Mouse (Mus musculus): ENCODE results near the gene Jak3.
"Not testable (repeated sequence)": the region's sequence is repeated elsewhere in the genome, so short reads cannot be mapped to it uniquely, and the experiment has no call there.

Jak3 gene

DNA sequence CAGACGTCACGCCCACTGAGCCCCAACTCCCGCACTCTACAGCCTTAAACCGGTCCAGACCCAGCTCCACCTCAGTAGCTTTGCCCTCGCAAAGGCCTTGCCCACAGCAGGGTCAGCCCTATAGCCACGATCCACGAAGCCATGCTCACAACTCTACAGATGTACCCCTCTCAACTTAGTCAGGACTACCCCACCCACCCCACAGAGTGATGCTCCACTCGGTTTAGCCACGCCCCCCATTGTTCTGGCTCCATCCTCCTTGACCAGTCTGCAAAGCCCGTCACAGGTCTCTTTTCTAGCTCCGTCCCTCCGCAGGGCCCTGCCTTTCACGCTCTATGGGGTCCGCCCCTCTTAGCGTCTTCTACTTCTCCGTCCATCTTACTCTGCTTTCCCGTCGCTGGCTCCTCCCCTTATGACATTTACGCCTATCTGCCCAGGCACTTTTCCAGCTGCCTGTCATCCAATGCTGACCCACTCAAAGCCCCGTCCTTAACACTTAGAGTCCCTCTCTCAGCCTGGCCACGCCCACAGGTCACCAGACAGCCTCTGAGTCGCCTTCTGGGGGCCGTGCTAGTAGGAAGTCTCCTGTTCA is 10.1 kb downstream of the Jak3 start:
- no peak for DNase-seq (ENCODE audit: low spot score in 2 of 2)

DNA sequence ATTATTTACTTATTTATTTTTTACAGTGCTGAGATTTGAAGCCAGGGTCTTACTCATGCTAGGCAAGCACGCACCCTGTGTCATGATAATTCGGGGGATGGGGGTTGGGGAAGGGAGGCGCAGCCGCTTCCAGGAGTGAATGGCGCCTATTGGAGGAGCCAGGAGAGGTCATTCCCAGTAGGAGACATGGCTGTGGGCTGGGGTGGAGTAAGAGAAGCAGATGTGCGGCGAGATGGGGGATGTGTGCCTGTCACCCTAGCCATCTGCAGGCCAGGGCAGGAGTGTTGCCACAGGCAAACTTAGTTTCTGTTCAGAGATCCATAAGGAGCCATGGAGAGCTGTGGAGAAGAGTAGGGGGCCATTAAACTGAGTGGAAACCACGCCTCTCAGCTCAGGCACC is 11.5 kb downstream of the Jak3 start:
- no peak for DNase-seq (ENCODE audit: low spot score in 2 of 2)

DNA sequence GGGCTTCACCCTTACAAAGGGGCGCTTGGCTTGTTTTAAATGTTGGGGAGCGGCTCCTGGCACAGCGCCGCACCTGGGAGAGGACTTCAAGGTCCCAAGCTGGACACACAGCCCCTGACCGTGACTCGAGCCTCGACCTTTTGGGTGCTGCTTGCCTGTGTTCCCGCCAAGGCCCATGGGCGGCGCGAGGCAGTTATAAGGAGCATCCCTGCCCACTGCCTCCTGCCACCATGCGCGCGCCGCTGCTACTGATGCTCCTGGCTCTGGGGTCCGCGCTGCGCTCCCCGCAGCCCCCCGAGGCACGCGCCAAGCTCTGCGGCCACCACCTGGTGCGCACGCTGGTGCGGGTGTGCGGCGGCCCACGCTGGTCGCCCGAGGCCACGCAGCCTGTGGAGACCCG is 12.9 kb downstream of the Jak3 start, which contains the start of gene Insl3:
Gene Insl3 (plus strand): TSS at position 187 of the 400 bp plus-strand sequence.
- DNase-seq (ENCODE audit: low spot score in 2 of 2): no peak

DNA sequence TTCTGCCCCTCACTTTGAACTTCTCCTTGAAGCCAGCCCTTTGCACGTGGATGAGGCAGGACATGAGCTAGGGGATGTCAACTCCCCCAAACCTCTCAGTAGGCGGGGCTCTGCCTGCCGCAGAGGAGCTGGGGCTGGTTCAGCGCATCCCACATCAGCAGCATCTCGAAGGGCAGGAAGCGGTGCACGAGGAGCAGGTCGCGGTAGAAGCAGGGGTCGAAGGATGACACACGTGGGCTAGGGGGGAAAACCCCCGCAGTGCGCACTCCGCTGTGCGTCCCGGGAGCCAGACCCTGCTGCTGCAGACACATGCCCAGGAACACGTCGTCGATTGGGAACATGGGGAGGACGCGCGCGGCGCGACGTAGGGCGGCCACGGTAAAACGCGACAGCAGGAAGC is 16.4 kb downstream of the Jak3 start:
- no peak for DNase-seq (ENCODE audit: low spot score in 2 of 2)

DNA sequence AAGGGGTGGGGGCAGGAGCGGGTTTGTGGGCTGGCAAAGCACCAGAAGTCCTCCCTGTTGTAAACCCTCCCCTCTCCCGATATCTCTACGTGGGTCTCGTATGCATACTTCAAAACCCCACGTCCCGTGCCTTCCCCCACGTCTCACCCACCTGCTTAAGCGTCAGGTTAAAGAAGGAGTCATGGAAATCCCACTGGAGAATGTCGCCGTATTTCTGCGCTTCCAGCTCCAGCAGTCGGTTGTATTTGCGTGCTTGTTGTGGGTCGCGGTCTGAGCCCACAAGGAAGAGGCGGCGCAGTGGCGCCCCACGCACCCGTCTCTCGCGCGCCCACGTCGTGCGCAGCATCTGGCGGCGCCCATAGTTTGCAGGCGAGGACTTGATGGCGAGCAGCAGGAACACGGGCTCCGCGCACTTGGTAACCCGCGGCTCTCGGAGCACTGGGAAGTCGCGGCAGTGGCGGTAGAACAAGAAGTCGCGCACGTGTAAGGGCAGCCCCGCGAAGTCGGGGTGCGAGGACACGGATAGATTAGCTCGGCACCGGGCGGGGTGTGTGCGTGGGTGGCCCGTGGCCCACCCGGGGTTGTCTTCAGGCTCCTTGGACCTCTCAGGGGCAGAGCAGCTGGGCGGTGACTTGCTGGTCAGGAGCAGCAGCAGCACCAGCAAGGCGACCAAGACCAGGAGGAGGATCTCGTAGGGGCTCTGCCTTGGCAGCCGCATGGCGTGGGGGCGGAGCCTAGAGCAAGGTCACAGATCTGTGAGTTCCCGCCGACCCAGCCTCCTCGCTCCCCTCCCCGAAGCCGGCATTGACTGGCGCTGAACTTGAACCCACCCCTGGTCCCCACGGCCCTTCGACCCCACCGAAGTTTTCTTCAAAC is 17.3 kb downstream of the Jak3 start:
- no peak for DNase-seq (ENCODE audit: low spot score in 2 of 2)

DNA sequence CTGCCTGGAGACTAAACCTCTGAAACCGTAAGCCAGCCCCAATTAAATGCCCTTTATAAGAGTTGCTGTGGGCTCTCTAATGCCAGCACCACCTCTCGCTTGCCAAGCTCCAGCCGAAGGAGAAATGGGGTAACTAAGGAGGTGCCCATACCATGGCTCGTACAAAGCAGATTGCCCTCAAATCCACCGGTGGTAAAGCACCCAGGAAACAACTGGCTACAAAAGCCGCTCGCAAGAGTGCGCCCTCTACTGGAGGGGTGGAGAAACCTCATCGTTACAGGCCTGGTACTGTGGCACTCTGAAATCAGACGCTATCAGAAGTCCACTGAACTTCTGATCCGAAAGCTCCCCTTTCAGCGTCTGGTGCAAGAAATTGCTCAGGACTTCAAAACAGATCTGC is 19.4 kb downstream of the Jak3 start:
- DNase-seq (ENCODE audit: low spot score in 2 of 2): not testable (repeated sequence)

DNA sequence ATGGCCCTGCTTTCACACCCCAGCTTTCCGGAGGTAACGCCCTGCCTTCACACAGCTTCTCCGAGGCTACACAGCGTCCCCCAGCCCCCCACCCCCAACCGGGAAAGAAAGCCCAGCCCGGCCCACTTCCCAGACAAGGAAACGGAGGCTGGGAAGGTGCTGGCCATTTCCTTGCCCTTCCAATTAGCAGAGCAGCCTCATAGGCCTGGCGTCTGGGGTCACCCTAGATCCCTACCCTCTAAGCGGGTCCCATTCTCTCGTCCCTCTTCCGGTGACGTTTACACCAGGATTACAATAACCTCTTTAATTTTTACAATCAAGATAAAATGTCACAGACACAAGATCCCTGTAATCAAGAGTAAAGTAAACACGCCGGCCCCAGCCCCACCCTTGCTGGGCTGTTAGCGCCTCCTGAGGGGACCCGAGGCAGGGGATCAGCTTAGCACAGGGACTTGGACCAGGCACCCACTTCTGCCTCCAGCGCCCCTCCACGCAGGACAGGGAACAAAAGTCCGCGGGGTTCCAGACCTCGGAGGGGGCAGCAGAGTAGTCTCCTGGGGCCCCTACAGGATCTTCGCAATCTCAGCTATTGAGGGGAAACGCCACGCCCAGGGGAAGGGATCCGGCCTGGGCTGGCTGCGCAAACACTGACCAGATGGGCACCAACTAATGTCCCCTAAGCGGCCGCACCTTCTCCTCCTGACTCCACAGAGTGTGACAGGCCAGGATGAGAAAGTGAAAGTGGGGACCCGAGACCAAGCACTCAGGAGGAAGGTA is 24.6 kb downstream of the Jak3 start:
- no peak for DNase-seq (ENCODE audit: low spot score in 2 of 2)

DNA sequence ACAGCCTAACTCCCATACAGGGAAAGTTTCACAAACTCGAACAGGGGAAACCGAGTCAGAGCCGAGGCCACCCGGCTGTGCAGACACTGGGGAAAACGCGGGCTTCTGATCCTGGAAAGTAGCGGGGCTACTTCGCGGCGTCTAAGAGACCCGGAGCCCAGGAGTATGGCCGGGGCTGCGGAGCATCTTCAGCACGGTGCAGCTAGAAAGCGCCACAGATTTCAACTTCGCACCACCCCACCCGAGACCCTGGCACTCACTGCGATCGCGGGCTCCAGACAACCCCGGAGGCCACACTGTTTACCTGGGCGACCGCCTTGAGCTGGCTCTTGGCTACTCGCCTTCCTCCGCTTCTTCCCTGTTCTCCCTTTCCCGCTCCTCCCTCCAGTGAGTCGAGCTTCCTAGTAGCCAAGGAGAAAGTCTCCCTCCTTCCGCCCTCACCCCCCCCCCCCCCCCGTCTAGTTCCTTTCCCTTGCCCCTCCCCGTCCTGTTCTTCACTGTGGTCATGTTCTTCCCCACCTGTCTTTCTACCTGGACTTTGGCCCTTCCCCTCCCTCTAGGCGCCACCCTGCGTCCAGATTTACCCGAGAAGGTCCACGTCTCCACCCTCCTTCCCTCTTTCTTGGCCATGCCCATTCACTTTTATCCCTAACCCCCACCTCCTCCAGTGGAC is 25.5 kb downstream of the Jak3 start, which contains the start of gene B3gnt3:
Gene B3gnt3 (minus strand): TSS at position 376 of the 673 bp plus-strand sequence.
- no peak for DNase-seq (ENCODE audit: low spot score in 2 of 2)

DNA sequence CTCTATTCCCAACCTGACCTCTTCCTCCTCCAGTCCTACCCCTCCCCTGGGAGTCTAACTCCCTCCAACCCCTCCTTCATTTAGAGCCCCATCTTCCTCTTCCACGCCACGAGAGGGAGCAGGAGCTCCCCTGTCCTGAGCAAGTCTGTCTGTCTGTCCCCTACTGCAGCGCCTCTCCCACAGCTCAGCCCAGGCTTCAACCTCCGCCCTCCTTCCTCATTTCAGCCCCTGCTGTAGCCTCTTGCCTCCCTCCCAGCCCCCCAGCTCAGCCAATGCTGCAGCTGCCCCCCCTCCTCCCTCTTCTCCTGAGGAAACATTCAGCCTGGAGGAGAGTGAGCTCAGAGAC is 26.0 kb downstream of the Jak3 start:
- DNase-seq (ENCODE audit: low spot score in 2 of 2): peak; percentile 47 to 53

DNA sequence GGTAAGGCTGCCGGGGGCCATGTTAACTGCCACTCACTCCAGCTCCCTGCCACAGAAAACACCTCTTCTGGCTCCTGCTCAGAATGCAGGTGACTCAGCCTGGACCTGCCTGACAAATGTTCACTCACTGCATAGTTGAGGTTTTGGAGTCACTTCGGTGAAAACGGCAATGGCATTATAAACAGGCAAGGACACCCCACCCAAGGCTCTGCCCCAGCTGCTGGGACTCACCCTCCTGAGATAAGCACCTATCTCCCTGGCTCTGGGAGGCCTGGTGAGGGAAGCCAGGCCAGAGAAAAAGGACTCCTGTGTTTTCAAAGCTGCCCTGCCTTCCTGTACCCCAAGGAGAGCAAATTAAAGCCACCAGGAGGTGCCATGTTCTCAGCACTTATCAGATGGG is 26.8 kb downstream of the Jak3 start:
- peak; percentile 52 to 68 for DNase-seq (ENCODE audit: low spot score in 2 of 2)

DNA sequence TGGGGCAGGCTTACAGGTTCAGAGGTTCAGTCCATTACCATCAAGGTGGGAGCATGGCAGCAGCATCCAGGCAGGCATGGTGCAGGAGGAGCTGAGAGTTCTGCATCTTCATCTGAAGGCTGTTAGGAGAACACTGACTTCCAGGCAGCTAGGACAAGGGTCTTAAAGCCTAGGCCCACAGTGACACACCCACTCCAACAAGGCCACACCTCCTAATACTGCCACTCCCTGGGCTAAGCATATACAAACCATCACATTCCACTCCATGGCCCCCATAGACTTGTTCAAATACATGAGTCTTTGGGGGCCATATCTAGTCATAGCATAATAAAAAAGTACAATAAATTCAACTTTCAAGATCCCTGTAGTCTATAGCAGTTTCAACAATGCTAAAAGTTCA is 27.3 kb downstream of the Jak3 start:
- not testable (repeated sequence) for DNase-seq (ENCODE audit: low spot score in 2 of 2)

DNA sequence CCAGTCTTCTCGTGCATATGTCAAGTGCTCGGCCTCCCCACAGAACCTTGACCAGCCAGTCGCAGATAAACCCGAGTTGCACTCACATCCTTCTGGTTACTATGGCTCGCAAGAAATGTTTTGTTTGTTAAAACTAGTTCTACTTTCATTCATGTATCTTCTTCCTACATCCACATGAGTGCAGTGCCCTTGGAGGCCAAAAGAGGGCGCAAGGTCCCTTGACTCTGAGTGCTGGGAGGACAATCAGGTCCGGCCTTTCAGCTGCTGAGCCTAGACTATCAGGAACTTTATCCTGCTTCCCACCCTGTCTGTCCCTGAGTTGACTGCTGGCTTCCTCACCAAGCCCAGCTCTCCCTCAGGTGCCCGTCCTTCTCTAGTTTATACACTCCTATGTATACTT is 31.8 kb downstream of the Jak3 start:
- DNase-seq (ENCODE audit: low spot score in 2 of 2): peak; percentile 80 to 87

DNA sequence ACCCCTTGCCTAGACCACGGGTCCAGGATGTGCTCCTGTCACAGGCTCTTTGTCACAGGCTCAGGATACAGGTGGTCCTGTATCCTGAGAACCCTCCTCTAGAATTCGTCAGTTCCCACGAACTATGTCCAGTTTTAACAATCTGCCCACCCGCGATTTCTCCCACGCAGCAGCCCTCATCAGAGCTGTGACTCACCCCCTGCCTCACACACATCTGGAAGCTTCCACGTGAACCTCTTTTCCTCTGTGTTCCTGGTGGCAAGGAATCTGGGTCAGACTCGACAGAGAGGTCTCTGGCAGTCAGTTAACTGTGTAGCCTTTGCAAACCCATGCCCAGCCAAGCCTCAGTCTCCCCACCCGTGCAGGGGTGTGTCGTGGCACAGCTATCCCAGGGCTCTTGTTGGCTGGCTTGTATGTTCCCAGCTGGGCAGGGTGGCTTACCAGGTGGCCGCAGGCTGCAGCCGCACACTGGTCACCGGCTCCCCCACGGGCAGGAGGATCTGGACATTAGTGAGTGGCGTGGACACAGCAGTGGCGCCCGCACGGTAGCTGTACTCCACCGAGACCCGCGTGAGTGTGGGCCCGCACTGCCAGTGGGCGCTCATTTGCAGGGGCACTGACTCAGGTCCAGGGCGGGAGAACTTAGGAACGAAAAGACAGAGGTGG is 33.2 kb downstream of the Jak3 start:
- DNase-seq (ENCODE audit: low spot score in 2 of 2): no peak

DNA sequence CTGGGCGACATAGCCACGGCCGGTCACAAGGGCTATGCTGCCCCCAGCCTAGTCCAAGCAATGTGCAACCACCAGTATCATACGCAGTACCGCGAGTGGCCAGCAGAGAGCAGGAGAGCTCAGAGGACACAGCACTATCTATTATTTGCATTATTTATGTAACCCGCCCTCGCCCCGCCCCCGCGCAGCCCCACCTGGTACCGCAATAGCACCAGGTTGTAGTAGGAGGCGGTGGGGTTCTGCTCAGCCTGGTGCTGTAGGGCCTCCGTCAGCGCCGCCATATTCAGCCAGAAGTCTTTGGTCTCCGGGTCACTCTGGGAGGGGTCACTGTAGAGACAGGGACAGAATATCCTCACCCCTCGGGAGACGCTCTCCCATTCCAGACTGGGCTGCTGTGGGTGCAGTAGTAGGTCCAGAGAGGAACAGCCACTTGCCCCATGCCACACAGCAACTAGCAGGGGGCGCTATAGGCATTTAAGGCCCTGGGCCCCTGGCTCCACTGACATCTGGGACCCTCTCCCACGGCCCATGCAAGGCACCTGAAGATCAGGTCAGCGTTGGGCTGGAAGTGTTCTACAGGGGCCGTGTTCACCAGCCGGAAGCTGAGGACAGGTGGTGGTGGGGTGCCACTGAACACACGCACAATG is 33.8 kb downstream of the Jak3 start:
- DNase-seq (ENCODE audit: low spot score in 2 of 2): peak; percentile 85 to 93

DNA sequence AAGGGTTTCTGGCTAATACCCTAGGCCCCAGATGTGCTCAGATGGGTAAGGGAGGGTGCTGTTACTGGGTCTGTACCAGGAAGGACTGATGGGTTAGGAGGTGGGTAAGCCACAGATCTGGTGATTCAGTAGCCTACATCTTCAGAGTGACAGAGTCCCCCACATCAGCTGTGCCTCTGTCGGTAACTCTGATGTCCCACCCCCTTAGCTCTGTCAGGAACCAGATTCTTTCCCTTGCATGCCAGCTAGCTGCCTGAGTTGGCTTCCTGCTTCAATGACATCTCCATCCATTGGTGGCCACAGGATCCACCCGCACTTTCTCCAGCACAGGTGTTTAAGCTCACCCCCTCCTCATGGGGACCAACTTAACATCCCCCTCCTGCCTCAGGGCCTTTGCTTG is 35.5 kb downstream of the Jak3 start:
- DNase-seq (ENCODE audit: low spot score in 2 of 2): no peak

DNA sequence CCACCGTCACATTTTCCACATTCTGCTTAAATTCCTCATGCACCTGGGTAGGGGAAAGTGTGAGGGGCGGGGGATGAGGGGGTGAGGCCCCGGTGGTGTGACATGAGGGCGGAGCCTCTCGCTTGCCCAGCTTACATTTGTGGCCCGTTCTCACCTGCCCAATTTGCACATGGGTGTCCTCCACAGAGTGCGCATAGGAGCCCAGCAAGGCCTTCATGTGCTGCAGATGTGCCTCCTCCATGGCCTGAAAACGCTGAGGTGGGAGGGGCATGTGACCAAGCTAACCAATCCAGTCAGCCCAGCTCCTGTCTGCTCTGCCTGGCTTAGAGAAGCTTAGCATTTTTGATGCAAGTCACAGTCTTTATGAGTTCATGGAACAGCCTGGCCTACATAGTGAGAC is 39.4 kb downstream of the Jak3 start:
- DNase-seq (ENCODE audit: low spot score in 2 of 2): no peak

DNA sequence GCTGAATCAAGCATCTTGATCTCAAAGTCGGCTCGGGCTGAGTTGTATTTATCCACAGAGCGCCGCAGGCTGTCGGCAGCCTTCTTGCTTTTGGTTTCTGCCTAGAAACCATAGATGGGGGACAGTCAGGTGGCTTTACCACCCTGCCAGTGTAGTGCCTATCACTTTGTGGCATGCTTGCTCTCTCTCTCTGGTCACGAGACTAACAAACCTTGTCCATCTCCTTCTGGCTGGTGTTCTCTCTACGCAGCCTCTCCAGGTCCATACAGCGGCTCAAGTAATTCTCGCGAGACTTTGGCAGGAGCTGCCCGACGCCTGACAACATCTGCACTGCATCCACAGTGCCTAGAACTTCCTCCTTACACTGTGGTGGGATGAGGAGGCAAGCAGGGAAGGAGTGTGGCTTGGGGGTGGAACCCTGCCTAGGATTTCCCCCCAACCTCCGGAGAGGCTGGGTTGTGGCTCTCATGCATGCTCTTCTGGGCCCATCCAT is 40.5 kb downstream of the Jak3 start:
- no peak for DNase-seq (ENCODE audit: low spot score in 2 of 2)

DNA sequence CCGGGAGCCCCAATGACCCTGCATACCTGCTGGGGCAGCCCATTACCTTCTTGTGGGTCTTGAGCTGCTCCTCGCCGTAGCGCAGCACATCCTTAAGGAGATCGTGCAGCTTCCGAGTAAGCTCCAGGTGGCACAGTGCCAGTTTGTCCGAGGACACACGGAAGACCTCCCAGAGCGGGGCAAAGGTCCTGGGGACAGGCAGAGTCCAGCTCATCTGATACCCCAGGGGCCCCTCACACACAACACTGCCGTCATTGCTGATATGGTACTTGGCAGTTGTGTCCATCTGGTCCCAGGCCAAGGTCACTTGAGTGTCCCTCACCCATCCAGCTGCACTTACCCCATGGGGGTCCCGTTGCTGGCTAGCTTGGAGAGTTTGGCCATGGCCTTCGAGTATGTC is 41.0 kb downstream of the Jak3 start:
- peak in 1 of 2 experiments; percentile 17 for DNase-seq (ENCODE audit: low spot score in 2 of 2)

DNA sequence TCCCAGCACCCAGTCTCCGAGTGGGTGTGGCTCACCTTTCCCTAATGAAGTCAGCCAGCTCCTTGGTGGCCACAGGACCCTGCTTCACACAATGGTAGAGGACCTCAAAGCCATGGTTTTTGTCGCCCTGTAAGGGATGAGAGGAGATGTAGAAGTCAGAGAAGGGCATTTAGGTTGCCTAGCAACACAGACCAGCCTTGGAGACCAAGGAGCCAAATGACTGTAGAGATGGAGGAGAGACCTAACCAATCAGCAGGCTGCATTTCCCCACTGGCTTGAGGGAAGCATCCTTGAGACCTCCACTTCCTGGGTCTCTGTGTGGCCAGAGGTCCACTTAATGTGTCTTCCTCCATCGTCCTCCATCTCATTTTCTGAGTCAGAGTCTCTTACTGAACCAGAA is 42.2 kb downstream of the Jak3 start:
- DNase-seq (ENCODE audit: low spot score in 2 of 2): peak in 1 of 2 experiments; percentile 39

DNA sequence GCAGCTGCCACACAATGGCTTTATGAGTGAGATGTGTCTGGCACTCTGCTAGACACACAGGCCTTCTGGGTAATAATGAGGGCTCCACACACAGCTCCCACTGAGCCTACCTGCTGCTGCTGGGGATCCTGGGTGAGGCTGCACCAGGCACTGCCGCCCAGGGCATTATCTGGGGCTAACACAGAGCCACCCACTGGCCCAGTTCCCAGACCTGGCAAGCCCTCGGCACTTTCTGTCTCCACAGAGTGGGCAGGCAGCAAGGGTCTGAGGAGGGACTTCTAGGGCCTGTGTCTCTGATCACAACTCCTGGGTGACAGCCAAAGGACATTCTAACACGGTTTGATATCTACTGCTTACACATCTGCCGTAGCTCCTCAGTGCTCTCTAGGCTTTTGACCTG is 43.1 kb downstream of the Jak3 start:
- DNase-seq (ENCODE audit: low spot score in 2 of 2): peak; percentile 71 to 86
